Mouse (Mus musculus): Measurements from ENCODE around the gene St3gal2.
A peak's percentile ranks its signal among the peaks of the same experiment; 100 is the strongest.
"Not testable (repeated sequence)": the region's sequence is repeated elsewhere in the genome, so short reads cannot be mapped to it uniquely, and the experiment has no call there.

The St3gal2 gene

DNA sequence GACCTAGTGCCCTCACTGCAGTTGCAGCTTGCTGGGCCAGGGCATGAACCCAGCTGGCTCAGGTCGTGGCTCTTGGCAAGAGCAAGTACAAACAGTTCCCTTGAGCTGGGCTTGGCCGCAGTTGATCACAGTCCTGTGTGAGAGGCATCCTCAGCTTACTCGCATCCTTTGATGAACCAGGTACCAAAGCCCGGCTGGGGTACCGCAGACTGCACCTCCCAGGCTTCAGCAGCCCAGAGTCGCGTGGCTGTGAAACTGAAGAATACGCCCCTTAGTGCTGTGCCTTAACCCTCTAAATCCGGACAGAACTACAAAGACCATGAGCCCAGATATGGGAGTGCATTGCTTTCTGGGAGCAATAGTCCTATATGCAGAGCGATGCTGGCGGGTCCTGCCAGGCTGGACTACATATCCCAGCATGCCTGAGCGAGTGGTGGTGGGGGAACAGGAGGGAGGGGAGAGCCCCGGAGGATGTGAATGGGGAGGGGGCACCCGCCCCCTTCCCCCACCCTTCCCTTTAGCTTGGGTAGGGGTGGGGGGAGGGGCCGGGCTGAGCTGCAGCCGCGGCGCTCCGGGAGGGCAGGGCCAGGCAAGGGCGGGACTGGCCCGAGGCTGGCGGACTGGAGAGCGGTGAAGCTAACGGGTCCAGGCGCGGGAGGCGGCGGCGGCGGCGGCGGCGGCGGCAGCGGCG is at the start of gene St3gal2:
Gene St3gal2, plus strand, starts transcription at position 582 of the 691 bp plus-strand sequence.
- DNase-seq (ENCODE audit: low spot score in 2 of 2) = peak; percentile 89 to 94

GRCm38 (mm10) chr8:110870501-110870900 is 49.2 kb upstream of the St3gal2 start:
- no peak for DNase-seq (ENCODE audit: low spot score in 2 of 2)

DNA sequence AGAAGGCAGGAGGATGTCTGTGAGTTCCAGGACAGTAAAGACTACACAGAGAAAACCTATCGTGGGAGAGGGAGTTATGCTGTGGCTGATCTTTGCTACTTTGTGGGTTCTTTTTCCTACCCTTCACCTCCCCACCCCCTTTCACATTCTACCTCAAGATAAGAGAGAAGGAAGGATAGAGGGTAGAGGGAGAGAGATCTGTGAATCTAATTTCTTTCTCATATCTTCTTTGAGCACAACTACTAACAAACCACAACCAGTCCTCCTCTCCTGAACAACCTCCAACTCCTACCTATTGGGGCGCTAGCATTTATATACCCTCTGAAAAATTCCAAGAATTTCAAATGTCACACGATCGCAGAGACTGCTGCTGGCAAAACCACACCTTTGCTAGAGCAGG is 41.9 kb upstream of the St3gal2 start:
- no peak for DNase-seq (ENCODE audit: low spot score in 2 of 2)

DNA sequence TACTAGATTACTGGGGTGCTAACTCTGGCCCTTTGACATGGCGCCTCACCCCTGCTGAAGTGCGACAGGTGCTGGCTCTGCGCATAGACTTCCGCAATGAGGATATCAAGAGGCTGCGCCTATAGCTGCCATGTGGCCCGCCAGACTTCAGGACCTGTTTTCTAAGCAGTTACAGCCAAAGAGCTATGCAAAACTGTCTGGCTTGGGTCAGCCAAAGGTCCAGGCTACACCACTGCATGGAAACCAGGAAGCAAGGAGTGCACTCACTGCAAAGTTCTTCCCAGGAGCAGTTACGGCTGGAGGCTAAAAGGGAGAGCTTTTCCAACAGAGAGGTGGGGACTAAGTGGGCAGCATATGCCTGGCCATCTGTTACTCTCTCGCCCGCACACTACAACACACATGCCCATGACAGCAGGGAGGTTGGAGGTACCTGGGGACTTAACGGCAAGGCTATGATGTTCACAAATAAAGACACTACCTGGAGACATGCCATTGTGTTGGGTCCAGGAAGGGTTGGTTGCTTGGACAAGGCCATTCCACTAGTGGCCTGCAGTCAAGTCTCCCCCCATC is 37.9 kb upstream of the St3gal2 start:
- DNase-seq (ENCODE audit: low spot score in 2 of 2) = peak in 1 of 2 experiments; percentile 60

DNA sequence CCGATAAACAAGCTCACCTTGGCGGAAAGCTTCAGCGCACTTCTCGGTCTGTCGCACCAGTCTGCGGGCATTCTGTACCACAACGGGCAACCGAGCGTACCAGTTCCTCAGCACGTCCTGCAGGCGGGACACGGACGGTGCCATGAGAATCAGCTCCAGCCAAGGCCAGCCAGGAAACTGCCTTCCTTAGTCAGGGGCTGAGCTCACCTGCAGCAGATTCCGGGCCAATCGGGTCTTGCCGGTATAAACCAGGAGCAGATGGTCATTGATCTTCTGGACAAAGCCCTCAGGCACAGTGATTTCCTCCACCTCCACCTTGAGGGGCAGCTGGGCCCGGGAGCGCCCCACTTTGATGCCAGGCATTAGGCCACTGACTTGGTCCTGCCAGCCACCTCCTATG is 35.9 kb upstream of the St3gal2 start:
- no peak for DNase-seq (ENCODE audit: low spot score in 2 of 2)

DNA sequence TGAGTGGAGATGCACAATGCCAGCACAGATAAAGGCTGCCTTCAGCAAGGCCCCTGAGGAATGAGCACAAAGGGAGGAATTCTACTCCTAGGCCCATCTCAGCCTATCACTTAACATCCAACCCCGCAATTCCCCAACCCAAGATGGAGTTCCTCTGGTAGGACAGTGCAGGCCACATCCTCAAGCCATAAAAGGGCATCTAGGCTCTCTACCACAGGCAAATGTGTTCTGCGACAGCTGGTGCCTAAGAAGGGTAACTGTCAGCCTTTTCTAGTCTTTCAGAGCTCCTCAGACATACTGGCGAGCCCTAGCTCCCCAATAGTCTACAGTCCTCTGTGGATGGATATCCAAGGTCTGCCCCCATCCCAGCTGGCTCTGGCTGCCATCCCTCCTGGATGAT is 33.1 kb upstream of the St3gal2 start:
- DNase-seq (ENCODE audit: low spot score in 2 of 2) = no peak

DNA sequence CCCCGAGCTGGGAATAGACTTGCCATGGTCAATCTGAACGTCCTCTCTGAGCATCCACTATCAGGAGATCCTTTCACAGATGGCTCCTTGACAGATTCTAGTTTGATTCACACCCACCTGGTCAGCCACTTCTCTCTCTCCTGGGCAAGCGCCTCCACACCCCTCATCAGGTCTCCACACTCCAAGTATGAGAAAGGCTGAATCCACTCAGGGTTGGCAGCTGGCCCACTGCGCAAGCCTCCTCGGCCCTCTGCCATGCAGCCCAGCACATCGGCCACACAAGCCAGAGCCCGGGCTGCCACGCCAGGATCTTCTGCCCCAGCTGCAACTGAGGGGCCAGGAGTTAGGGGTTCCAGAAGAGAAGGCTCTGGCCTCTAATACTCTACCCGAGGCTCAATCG is 32.2 kb upstream of the St3gal2 start:
- DNase-seq (ENCODE audit: low spot score in 2 of 2) = no peak

GRCm38 (mm10) chr8:110888441-110888840 is 31.3 kb upstream of the St3gal2 start:
- DNase-seq (ENCODE audit: low spot score in 2 of 2) = no peak

GRCm38 (mm10) chr8:110888860-110889259 is 30.9 kb upstream of the St3gal2 start:
- DNase-seq (ENCODE audit: low spot score in 2 of 2) = no peak

GRCm38 (mm10) chr8:110889904-110890470 is 29.7 kb upstream of the St3gal2 start:
- no peak for DNase-seq (ENCODE audit: low spot score in 2 of 2)

DNA sequence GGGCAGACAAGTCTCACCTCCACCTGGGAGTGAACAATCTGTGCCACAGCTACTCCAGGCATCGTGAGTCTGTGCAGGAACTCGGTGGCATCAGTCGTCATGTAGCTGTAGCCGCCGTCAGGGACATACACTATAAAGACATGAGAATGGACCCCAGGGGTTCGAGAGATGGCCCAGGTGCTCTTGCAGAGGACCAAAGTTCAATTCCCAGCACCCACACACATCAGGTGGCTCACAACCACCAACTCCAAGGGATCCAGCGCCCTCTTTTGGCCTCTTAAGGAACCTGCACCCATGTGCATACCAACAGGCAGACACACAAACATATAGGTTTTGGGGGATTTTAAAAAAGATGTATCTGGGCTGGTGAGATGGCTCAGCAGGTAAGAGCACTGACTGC is 27.7 kb upstream of the St3gal2 start:
- DNase-seq (ENCODE audit: low spot score in 2 of 2) = no peak

GRCm38 (mm10) chr8:110892913-110893312 is 26.8 kb upstream of the St3gal2 start:
- no peak for DNase-seq (ENCODE audit: low spot score in 2 of 2)

DNA sequence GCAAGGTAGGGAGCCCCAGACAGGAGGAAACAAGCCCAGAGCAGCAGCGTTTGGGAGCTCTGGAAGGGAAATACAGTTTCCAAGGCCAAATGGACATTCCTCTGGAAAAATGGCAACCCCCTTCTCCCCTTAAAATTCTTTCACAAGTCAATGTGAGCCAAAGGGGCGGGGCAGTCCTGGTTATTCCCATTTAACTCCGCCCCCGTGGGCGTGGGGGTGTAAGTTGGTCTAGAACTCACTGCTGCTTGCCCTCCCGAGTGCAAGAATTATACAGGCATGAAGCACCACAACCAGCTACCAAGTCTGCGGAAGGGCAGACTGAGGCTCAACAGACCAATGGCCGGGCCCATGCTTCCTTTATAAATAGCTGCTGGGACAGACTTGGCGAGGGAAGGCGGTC is 24.9 kb upstream of the St3gal2 start:
- no peak for DNase-seq (ENCODE audit: low spot score in 2 of 2)

DNA sequence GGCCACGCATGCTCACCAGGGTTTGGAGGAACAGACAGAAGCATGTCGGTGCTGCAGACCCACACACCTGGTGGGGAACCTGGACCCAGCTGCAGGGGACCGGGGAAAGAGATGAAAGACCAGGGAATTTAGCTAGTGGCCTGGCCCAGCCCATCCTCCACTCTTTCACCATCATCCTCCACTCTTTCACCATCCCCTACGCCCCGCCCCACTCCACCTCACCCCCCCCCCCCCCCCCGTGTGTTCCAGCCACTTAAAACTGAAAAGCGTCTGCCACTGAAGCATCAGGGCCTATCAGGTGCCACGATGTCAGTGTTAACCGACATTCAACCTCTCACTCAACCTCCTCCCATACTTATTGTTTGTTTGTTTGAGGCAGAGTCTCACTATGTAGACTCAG is 24.5 kb upstream of the St3gal2 start:
- no peak for DNase-seq (ENCODE audit: low spot score in 2 of 2)

- DNase-seq (ENCODE audit: low spot score in 2 of 2) = no peak
These were observed 23.9 kb upstream of the St3gal2 start for GRCm38 (mm10) chr8:110895812-110896211.

DNA sequence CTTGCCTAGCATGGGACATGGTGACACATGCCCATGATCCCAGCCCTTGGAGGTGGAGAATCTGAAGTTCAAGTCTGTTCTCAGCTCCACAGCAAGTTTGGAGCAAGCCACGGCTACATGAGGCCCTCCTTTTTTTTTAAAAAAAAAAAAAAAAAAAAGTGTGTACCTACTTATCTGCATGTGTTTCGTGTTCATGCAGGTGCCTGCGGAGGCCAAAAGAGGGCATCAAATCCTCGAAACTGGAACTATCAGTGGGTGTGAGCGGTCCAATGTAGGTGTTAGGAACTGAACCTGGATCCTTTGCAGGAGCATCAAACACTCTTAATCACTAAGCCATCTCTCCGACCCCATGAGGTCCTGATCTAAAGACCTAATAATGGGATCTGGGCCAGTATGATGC is 22.2 kb upstream of the St3gal2 start:
- no peak for DNase-seq (ENCODE audit: low spot score in 2 of 2)

DNA sequence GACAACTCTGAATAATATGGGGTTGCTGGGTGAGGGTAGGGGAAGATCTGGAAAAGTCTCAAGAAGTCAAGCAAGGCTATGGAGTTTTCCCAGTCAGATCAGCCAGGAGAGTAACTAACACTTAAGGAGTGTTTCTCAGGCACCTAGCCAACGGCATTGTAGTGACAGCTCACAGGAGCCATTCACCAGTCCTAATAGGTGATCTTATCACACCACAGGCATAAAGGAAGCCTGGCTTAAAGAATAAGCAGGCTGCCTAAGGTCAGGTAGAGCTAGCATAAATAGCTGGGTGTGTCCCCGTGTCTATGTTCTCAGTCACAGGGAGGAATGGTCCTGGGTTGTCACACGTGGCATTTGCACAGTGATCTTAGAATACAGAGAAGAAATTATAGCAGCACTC is 18.7 kb upstream of the St3gal2 start:
- no peak for DNase-seq (ENCODE audit: low spot score in 2 of 2)

- DNase-seq (ENCODE audit: low spot score in 2 of 2) = peak in 1 of 2 experiments; percentile 86
These were observed 17.7 kb upstream of the St3gal2 start, which contains the start of gene Fuk for GRCm38 (mm10) chr8:110901839-110902578. Gene Fuk, minus strand, starts transcription at chr8:110902488.

- no peak for DNase-seq (ENCODE audit: low spot score in 2 of 2)
These were observed 17.1 kb upstream of the St3gal2 start for GRCm38 (mm10) chr8:110902579-110902965.

DNA sequence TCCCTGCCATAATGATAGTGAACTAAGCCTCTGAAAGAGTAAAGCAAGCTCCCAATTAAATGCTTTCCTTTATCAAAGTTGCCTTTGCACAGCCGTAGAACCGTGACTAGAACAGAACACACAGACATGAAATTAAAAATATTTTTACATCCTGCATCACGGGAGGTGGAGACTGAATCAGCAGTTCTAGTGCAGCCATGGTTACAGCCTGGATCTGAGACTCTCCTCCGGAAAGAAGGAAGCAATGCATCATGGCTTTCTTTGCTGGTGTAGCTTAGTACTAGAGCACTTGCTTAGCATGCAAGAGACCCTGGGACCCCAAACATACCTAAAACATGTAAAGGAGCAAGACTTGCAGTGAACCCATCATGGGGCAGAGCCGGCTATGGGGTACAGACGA is 14.3 kb upstream of the St3gal2 start:
- DNase-seq (ENCODE audit: low spot score in 2 of 2) = no peak

DNA sequence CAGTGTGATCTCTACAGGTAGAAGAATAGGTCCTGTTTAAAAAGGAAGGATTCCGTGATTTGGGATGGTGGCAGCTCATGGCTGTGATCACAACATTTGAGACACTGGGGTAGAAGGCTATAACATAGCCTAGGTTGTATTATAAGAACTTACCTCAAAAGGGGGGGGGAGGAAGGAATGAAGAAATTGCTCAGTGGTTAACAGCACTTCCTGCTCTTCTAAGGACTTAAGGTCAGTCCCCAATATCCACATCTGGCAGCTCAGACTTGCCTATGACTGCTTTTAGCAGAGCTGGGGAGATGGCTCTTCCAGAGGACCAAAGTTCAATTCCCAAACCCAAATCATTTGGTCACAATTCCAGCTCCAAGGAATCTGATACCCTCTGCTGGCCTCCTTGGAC is 13.0 kb upstream of the St3gal2 start:
- no peak for DNase-seq (ENCODE audit: low spot score in 2 of 2)

DNA sequence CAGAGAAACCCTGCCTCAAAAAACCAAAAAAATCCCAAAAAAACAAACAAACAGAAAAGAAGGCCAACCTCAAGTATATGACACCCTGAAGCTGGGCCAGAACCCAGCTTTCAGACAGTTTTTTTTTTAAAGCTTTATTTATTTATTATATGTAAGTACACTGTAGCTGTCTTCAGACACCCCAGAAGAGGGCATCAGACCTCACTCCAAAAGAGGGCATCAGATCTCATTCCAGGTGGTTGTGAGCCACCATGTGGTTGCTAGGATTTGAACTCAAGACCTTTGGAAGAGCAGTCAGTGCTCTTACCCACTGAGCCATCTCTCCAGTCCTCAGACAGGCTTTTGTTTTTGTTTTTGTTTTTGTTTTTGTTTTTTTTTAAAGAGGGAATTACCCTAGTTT is 9.9 kb upstream of the St3gal2 start:
- not testable (repeated sequence) for DNase-seq (ENCODE audit: low spot score in 2 of 2)
